Mouse (Mus musculus): ENCODE measurements around the gene Obp2a. TPM values are rescaled to one million over a fixed set of nuclear protein-coding genes. Genes with fewer than 3 reads are reported as not detected.
"Not testable (repeated sequence)": the region's sequence is repeated elsewhere in the genome, so short reads cannot be mapped to it uniquely, and the experiment has no call there.

Obp2a gene
- not detected in 2 replicates for polyA plus RNA-seq (2014; fragmentation: Nextera tagmentation; extraction: Ambion mirVana)

DNA sequence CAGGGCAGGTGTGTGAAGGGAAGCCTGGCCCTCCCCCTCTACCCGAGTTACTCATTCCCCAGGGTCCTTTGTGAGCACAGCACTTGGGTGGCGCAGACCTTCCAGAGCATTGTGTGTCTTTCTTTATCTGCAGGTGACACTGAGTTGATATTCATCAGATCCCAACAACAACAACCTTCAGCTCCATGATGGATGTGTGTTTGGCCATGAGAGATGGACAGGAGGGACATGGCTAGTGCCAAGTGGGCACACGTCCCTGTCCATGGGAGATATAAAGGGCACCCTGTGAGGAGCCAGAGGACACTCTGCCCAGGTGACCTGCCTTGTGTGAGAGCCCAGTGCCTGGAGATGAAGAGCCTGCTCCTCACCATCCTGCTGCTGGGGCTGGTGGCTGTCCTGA, at the start of gene Obp2a:
TSS of gene Obp2a (plus strand) at position 301 of the 400 bp plus-strand sequence.
- not testable (repeated sequence) for ATAC-seq (ENCODE audit: insufficient number of reproducible peaks, insufficient read depth, low FRiP score, low read depth)
- 75% methylated on average over 3 of the region's 3 CpGs for WGBS

GRCm38 (mm10) chr2:25652902-25653301, 46.9 kb upstream of the Obp2a start, which contains the start of gene Lcn8:
TSS of gene Lcn8 (plus strand) at chr2:25653120.
- Histone ChIP-seq H3K27ac (replicated peaks in 1 of 2; ENCODE audit: control insufficient read depth in 1 of 2, insufficient read depth in 1 of 2, low read depth in 2 of 2, low read length in 2 of 2) (no peak within 1 kb of the TSS), H3K27me3 (ENCODE audit: control insufficient read depth, insufficient read depth, low read length) (0 out of 2 replicates have a peak, but pooled peaks cover 4% of the 10 kb centered on the region), H3K4me3 (ENCODE audit: control insufficient read depth in 1 of 2, insufficient read depth in 1 of 2, low read depth in 1 of 2, low read length in 2 of 2) (no peak within 1 kb of the TSS), H3K4me2 (ENCODE audit: low read length) (no peak within 1 kb of the TSS), H3K4me1 (ENCODE audit: control insufficient read depth in 2 of 2, insufficient read depth in 2 of 2, low read length in 2 of 2) (no peaks in the 10 kb centered on the region), H3K9ac (ENCODE audit: low read length) (no peak within 1 kb of the TSS), H3K9me3 (ENCODE audit: control insufficient read depth, low read length) (no peaks in the 10 kb centered on the region), H3K36me3 (ENCODE audit: control insufficient read depth, insufficient read depth, low read length) (no peaks in the 10 kb centered on the region)
- 73% methylated on average over 2 of the region's 2 CpGs for WGBS
- ATAC-seq (ENCODE audit: insufficient number of reproducible peaks, insufficient read depth, low FRiP score, low read depth), result no peak

More for the DNA sequence above, at the start of gene Obp2a:
- not testable (repeated sequence) for H3K27me3 ChIP-seq (ENCODE audit: control insufficient read depth, insufficient read depth, low read length); H3K9me3 ChIP-seq (ENCODE audit: control insufficient read depth, low read length); H3K4me1 ChIP-seq (ENCODE audit: control insufficient read depth in 2 of 2, insufficient read depth in 2 of 2, low read length in 2 of 2); H3K27ac ChIP-seq (replicated peaks in 1 of 2; ENCODE audit: control insufficient read depth in 1 of 2, insufficient read depth in 1 of 2, low read depth in 2 of 2, low read length in 2 of 2); H3K36me3 ChIP-seq (ENCODE audit: control insufficient read depth, insufficient read depth, low read length); H3K4me2 ChIP-seq (ENCODE audit: low read length); H3K9ac ChIP-seq (ENCODE audit: low read length); H3K4me3 ChIP-seq (ENCODE audit: control insufficient read depth in 1 of 2, insufficient read depth in 1 of 2, low read depth in 1 of 2, low read length in 2 of 2)

DNA sequence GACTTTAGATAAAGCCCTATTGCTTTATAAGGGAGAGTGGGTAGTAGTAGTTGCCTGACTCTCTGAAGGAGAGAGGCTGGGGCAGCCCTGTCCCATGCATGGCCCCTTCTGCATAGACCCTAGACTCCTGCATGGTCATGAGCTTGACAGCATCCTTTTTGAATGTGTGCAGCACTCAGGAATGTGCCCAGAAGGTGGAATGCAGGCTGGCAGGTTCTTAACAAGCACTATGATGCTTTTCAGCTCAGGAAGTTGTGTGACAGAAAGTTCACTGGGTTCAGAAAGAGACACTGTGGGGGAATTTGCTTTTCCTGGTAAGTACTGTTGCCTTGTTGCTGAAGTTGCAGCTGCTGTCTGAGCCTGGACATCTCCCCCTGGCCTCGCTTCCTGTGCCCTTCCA, 45.3 kb upstream of the Obp2a start:
- whole genome bisulfite sequencing, result 63% methylated on average over 1 of the region's 1 CpGs
- Histone ChIP-seq H3K4me1 (ENCODE audit: control insufficient read depth in 2 of 2, insufficient read depth in 2 of 2, low read length in 2 of 2) (no peaks in the 10 kb centered on the region), H3K4me2 (ENCODE audit: low read length) (no peak overlapping the region), H3K27me3 (ENCODE audit: control insufficient read depth, insufficient read depth, low read length) (0 out of 2 replicates have a peak, but pooled peaks cover 4% of the 10 kb centered on the region), H3K27ac (replicated peaks in 1 of 2; ENCODE audit: control insufficient read depth in 1 of 2, insufficient read depth in 1 of 2, low read depth in 2 of 2, low read length in 2 of 2) (no peak overlapping the region), H3K4me3 (ENCODE audit: control insufficient read depth in 1 of 2, insufficient read depth in 1 of 2, low read depth in 1 of 2, low read length in 2 of 2) (no peak overlapping the region), H3K36me3 (ENCODE audit: control insufficient read depth, insufficient read depth, low read length) (no peaks in the 10 kb centered on the region), H3K9ac (ENCODE audit: low read length) (no peak overlapping the region), H3K9me3 (ENCODE audit: control insufficient read depth, low read length) (no peaks in the 10 kb centered on the region)
- ATAC-seq (ENCODE audit: insufficient number of reproducible peaks, insufficient read depth, low FRiP score, low read depth), result no peak

DNA sequence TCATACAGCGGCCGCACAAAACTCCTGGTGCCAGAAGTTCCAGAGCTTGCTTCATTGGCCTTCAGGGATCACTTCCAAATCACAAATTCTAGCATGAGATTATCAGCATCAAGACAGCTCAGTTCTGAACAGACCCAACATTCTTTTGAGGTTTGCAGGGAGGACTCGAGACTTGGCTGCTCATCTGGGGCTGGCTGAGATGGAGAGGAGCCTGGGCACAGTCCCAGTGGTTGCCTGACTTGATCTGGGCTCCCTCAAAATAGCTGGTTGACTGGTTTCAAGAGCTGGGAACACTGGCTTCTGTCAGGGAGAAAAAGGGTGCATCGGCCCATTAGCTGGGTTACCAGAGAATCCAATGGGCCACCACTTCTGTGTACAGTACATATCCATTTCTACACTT, 43.2 kb upstream of the Obp2a start:
- WGBS, result 78% methylated on average over 4 of the region's 4 CpGs

GRCm38 (mm10) chr2:25657246-25657645, 42.6 kb upstream of the Obp2a start:
- no peak overlapping the region for H3K27ac ChIP-seq (replicated peaks in 1 of 2; ENCODE audit: control insufficient read depth in 1 of 2, insufficient read depth in 1 of 2, low read depth in 2 of 2, low read length in 2 of 2)
- no peaks in the 10 kb centered on the region for H3K4me1 ChIP-seq (ENCODE audit: control insufficient read depth in 2 of 2, insufficient read depth in 2 of 2, low read length in 2 of 2)
- no peaks in the 10 kb centered on the region for H3K9me3 ChIP-seq (ENCODE audit: control insufficient read depth, low read length)
- 0 out of 2 replicates have a peak, but pooled peaks cover 4% of the 10 kb centered on the region for H3K27me3 ChIP-seq (ENCODE audit: control insufficient read depth, insufficient read depth, low read length)
- no peaks in the 10 kb centered on the region for H3K36me3 ChIP-seq (ENCODE audit: control insufficient read depth, insufficient read depth, low read length)
- no peak overlapping the region for H3K9ac ChIP-seq (ENCODE audit: low read length)
- no peak for ATAC-seq (ENCODE audit: insufficient number of reproducible peaks, insufficient read depth, low FRiP score, low read depth)
- 73% methylated on average over 4 of the region's 4 CpGs for WGBS
- H3K4me2 ChIP-seq (ENCODE audit: low read length), result no peak overlapping the region
- no peak overlapping the region for H3K4me3 ChIP-seq (ENCODE audit: control insufficient read depth in 1 of 2, insufficient read depth in 1 of 2, low read depth in 1 of 2, low read length in 2 of 2)

More for the DNA sequence above, 43.2 kb upstream of the Obp2a start:
- H3K4me3 ChIP-seq (ENCODE audit: control insufficient read depth in 1 of 2, insufficient read depth in 1 of 2, low read depth in 1 of 2, low read length in 2 of 2), result no peak overlapping the region
- H3K27me3 ChIP-seq (ENCODE audit: control insufficient read depth, insufficient read depth, low read length), result 0 out of 2 replicates have a peak, but pooled peaks cover 4% of the 10 kb centered on the region
- H3K36me3 ChIP-seq (ENCODE audit: control insufficient read depth, insufficient read depth, low read length), result no peaks in the 10 kb centered on the region
- no peak overlapping the region for H3K9ac ChIP-seq (ENCODE audit: low read length)
- H3K27ac ChIP-seq (replicated peaks in 1 of 2; ENCODE audit: control insufficient read depth in 1 of 2, insufficient read depth in 1 of 2, low read depth in 2 of 2, low read length in 2 of 2), result no peak overlapping the region
- no peaks in the 10 kb centered on the region for H3K9me3 ChIP-seq (ENCODE audit: control insufficient read depth, low read length)
- no peaks in the 10 kb centered on the region for H3K4me1 ChIP-seq (ENCODE audit: control insufficient read depth in 2 of 2, insufficient read depth in 2 of 2, low read length in 2 of 2)
- H3K4me2 ChIP-seq (ENCODE audit: low read length), result no peak overlapping the region
- ATAC-seq (ENCODE audit: insufficient number of reproducible peaks, insufficient read depth, low FRiP score, low read depth), result no peak

GRCm38 (mm10) chr2:25657652-25658051, 42.2 kb upstream of the Obp2a start, which contains the start of gene Lcn5:
TSS of gene Lcn5 (plus strand) at chr2:25657952.
- no peaks in the 10 kb centered on the region for H3K36me3 ChIP-seq (ENCODE audit: control insufficient read depth, insufficient read depth, low read length)
- no peak for ATAC-seq (ENCODE audit: insufficient number of reproducible peaks, insufficient read depth, low FRiP score, low read depth)
- H3K27me3 ChIP-seq (ENCODE audit: control insufficient read depth, insufficient read depth, low read length), result 0 out of 2 replicates have a peak, but pooled peaks cover 4% of the 10 kb centered on the region
- H3K4me2 ChIP-seq (ENCODE audit: low read length), result no peak within 1 kb of the TSS
- no peaks in the 10 kb centered on the region for H3K4me1 ChIP-seq (ENCODE audit: control insufficient read depth in 2 of 2, insufficient read depth in 2 of 2, low read length in 2 of 2)
- H3K27ac ChIP-seq (replicated peaks in 1 of 2; ENCODE audit: control insufficient read depth in 1 of 2, insufficient read depth in 1 of 2, low read depth in 2 of 2, low read length in 2 of 2), result no peak within 1 kb of the TSS
- no peak within 1 kb of the TSS for H3K4me3 ChIP-seq (ENCODE audit: control insufficient read depth in 1 of 2, insufficient read depth in 1 of 2, low read depth in 1 of 2, low read length in 2 of 2)
- no peak within 1 kb of the TSS for H3K9ac ChIP-seq (ENCODE audit: low read length)
- no peaks in the 10 kb centered on the region for H3K9me3 ChIP-seq (ENCODE audit: control insufficient read depth, low read length)

GRCm38 (mm10) chr2:25660279-25660678, 39.6 kb upstream of the Obp2a start:
- Histone ChIP-seq H3K4me3 (ENCODE audit: control insufficient read depth in 1 of 2, insufficient read depth in 1 of 2, low read depth in 1 of 2, low read length in 2 of 2) (no peak overlapping the region), H3K36me3 (ENCODE audit: control insufficient read depth, insufficient read depth, low read length) (no peaks in the 10 kb centered on the region), H3K27me3 (ENCODE audit: control insufficient read depth, insufficient read depth, low read length) (no peaks in the 10 kb centered on the region), H3K27ac (replicated peaks in 1 of 2; ENCODE audit: control insufficient read depth in 1 of 2, insufficient read depth in 1 of 2, low read depth in 2 of 2, low read length in 2 of 2) (no peak overlapping the region), H3K9me3 (ENCODE audit: control insufficient read depth, low read length) (no peaks in the 10 kb centered on the region), H3K9ac (ENCODE audit: low read length) (no peak overlapping the region), H3K4me2 (ENCODE audit: low read length) (no peak overlapping the region), H3K4me1 (ENCODE audit: control insufficient read depth in 2 of 2, insufficient read depth in 2 of 2, low read length in 2 of 2) (no peaks in the 10 kb centered on the region)
- no peak for ATAC-seq (ENCODE audit: insufficient number of reproducible peaks, insufficient read depth, low FRiP score, low read depth)
- WGBS, result 84% methylated on average over 8 of the region's 8 CpGs
